Mouse (Mus musculus): ENCODE measurements around the gene Grm4.

DNA sequence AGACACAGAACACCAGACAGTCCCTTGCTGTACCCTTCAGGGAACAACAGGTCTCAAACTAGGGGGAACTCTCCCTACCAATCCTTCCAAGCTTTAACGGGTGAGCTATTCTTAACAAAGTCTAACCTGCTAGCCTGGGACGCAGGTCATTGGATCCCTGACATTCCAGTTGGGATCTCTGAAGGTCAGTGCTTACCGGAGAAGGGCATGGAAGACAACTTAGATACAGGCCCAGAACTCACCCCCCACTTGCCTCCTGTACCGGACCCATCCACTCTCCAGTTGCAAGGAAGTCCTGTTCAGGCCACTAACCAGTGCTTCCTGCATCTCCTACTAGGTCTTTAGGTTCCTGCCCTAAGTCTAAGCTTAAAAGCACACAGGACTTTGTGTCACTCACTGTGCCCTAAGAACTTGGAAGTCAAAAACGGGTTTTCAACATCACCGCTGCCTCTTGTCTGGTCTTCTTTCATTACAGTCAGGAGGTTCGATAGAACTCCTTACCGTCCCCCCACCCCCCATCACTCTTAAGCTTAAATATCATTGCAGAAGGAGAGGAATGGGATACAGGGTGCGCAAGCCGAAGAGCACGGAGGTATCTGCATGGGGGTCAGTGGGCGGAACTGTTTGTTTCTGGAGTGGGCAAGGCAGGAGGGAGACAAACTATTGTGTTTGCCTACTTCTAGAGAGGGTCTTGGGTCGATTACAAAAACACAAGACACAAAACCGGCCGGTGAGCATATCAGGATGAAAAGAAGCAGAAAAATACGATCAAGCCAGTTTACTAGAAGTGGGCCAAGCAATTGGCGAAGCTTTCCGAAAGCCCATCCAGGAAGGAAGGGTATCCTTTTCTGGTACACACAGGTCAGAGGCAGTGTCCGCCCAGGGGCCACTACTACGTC lies 33.1 kb upstream of the Grm4 start:
- no peak for TF ChIP-seq CTCF (IDR thresholded peaks at IDR 0.05; ENCODE audit: control insufficient read depth, insufficient read depth, insufficient replicate concordance, low read depth, low read length)
- TF ChIP-seq POLR2A (IDR thresholded peaks at IDR 0.05; ENCODE audit: control insufficient read depth, low read depth, low read length), result no peak; the same call in 1 of the 2 replicates
